Mouse (Mus musculus): Measurements from ENCODE around the gene Nme9.

Nme9 gene

DNA sequence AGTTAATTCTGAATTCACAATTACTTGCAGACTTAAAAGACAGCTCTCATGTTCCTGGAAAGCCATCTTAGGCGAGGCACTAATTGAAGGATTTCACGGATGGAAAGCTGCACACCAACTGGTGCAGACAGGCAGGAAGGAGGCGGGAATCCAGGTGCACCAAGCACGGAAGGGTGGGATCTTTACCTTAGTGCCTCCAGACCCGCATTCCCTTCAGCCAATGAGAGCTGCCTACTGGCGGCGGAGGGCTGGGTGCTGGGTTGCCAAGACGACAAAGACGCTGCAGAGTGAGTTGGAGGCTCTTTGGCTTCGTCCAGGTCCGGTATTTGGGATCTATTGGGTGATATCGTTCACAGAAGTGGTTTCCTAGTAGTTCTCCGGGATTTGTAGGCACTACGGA is at the start of gene Nme9:
Gene Nme9, plus strand, starts transcription at position 315 of the 400 bp plus-strand sequence.
- DNase-seq (ENCODE audit: low read depth) = no peak

DNA sequence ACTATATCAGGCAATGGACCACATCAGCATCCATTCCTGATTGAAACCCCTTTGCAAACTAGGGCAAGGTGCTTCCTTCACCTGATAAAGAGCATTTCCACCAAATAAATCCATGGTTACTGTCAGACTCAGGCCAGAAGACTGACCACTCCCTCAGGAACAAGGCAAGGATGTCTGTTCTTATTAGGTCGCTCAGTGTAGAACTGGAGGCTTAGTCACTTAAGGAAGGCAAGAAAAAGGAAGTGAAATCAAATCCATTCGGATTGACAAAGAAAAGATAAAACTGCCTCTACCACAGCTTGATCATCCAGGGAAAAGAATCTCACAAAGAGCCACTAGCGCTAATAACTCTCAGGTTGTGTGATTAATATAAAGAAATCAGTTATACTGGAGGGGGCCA is 42.0 kb upstream of the Nme9 start:
- no peak for DNase-seq (ENCODE audit: low read depth)

DNA sequence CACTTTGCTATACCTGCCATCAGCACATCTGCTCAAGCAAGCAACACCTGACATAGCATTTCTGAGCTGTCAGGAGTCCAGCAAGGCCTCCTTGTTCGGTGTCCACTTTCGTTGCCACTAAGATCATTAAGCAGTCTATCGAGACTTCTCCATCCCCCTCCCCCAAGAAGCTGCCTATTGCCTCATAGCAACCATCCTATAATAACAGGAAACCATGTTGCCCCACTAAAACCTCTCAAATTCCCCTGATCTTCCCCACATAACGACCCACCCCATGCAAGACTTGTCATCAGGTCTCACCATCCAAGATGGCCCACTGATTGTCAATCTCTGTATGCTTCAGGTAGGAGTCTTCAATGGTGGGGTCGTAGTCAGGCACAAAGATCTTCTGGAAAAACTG is 40.2 kb upstream of the Nme9 start:
- no peak for DNase-seq (ENCODE audit: low read depth)

DNA sequence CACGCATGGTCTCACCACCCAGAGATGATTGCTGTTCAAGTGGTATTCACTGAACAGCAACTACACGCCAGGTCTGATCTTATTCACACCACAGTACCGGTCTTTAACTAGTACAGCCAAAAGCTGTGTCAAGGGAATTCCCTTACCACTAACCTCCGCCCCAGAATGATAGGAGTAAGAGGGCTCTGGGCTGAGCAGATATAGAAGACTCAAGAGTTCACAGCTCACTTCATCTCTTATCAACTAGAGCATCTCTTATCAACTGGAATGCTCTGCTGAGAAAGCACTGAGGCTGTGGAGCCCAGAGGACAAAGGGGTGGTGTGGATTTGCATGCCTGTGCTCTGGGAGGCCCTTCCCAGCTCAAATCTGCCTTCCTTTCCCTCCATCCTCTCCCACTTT is 39.5 kb upstream of the Nme9 start:
- DNase-seq (ENCODE audit: low read depth) = no peak

DNA sequence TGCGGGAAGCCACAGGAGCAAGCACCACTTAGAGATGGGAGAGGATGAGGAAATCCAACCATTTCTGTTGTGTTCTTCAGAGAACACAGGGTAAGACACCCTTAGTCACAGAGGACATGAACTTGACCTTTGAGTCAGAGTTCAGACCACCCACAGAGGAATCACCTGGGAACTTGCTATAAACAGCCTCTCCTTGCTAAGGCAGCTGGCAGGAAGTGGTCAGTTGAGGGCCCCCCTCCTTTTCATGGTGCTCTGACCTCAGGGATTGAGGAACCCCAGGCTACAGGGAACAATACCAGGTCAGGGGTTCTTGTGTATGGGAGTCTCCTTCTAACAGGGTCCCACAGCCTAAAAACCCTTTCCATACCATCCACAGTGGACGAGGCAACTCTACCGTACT is 34.5 kb upstream of the Nme9 start:
- DNase-seq (ENCODE audit: low read depth) = no peak

DNA sequence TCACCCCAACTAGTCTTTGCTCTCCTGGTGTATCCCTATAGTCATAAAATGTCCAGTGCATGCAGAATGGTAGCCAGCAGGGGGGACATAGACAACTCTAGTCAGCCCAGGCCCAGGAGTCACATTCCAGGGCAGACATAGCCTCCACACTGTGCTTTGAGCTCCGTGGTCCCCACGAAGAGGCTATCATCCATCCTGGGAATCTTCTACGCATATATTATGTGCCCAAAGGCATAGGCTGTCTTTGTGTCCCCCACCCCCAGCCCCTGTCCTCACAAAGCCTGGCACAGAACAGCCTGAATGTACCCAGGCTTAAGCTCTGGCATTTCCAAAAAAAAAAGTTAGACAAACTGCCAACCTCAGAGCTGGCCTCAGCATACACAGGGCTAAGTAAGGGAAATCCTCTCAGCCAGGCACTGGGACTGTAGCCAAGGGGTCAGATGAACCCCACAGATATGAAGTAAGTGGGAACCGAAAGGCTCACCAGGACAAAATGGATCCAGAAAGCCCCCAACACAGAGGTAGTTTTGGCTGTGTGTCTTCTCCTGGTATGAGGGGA is 33.9 kb upstream of the Nme9 start:
- peak; percentile 58 for DNase-seq (ENCODE audit: low read depth)

DNA sequence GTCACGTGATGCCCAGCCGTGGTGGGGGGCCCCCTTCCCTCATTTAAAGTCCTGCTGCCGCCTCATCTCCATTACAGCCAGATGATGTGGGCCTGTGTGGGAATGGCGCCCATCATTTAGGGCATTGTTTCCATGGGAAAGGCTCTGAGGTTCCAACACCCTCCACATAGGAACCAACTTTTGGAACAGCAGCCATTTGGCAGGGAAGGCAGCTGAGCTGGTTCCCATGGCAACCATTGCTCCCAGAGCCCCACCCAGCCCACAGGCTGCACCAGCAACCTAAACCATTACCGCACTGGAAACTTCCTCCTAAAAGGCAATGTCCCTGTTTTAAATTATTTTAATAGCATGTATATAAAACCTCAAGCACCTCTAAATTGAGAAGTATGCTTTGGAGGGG is 32.9 kb upstream of the Nme9 start:
- DNase-seq (ENCODE audit: low read depth) = peak; percentile 65

DNA sequence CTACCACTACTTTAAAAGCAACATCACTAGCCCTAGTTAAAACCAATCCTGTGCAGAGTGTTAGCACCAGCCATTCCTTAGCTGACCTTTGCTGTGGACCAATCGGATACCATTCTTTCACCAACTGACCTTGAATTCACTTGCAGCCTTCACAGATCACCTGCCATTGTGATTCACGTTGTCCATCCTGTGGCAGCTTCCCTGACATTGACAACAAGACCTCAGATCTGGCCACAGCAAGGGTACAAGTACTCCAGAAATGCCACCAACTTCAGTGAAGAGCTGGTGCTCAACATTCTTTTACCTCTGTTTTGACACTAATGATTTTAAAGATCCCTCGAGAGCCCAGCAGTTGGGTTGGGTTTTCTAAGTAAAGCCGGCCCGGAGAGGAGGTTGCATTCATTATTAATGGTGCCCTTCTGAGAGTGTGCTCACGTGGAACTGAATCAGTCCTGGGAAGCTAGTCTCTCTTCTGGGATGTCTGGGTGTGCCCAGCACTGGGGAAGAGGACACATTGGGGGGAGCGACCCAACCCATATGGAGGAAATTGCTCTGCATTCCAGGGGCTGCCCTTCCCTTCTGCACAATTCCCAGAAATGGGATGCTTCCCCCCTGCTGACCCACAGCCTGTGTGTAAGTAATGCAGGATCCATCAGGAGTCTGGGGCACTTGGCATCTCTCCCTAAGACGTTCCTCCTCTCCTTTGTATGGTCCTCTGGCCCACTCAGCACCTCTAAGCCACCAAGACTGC is 31.1 kb upstream of the Nme9 start:
- no peak for DNase-seq (ENCODE audit: low read depth)

DNA sequence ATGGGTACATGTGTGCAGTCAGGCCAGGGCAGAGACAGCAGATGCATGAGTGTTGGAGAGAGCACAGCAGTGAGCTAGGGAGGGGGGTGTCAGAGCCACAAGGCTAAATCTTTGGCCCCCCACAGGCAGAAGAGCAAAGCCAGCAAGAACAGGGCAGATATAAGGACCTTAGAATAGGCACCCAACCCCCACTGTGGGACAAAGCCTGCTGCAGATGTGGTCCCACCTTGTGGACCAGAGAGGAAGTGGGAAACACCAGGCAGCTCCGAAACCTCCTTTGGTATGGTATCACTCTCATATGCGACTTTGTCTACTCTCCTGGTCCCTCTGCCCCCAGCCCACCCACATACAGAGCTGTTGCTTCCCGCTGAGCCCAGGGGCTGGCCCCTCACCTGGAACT is 29.4 kb upstream of the Nme9 start:
- no peak for DNase-seq (ENCODE audit: low read depth)

DNA sequence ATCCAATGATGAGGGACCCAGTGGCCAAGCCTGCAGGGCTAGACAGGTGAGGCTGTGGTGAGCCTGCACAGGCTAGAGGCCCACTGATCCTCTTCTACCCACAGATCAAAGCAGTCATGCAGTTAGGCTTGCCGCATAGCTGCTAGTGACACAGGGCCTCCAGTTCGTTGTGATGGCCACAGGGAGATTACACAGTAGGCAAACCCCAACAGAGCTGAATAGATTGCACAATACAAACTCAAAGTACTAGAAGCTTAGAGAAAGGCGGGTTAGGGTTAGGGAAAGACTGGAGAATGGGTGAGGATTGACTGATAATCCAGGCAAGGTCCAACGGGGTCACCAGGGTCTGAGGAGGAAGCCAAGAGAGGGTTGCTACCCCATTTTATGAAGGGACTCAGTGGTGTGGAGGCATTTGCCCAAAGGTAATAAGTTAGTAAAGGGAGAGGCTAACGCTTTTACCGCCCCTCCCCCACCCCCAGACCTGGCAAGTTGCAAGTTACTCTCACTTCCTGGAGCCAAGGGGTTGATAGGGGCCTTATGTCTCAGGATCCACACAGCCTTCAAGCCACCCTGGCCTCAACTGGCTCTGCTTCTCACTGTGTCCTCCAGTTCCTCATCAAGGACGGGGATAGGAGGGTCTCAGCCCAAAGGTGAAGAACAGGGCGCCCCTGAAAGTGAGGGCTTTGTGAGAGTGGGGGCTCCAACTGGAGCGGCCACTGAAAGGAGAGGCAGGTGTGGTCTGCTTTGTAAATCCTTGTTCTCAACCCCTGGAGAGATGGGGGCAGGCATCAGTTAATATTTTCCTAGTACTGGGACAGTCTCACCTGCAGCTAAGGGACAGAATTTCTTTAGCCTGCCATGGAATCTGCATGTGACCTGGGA is 27.3 kb upstream of the Nme9 start:
- DNase-seq (ENCODE audit: low read depth) = no peak

DNA sequence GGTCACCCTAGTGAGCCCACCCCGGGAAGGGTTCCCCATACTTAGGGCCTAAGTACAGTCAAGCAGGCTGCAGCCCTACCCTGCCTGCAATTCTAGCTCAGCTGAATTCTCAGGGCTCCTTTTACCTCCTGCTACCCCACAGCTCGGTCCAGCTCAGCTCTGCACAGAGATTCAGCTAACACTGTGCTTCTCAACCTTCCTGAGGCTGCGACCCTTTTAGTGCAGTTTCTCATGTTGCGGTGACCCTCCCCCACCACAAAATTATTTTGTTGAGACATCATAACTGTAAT is 26.8 kb upstream of the Nme9 start:
- DNase-seq (ENCODE audit: low read depth) = no peak

DNA sequence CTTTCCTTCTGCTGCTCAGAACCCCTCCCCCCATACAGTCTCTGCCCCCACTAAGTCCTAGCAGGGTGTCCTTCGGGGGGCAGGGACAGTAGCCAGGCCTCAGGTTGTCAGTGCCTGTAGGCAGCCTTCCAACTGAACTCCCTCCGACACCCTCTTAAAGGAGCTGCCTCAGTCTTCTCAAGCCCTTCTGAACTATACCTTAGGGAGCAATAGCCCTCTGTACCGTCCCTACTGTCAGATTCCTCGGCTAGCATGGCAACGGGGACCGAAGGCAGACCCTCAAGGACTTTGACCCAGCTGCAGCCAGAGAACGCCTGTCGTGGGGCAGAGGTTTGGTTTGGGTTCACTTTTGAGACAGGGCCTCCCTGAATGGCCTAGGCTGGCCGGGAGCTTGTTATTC is 26.0 kb upstream of the Nme9 start:
- no peak for DNase-seq (ENCODE audit: low read depth)

DNA sequence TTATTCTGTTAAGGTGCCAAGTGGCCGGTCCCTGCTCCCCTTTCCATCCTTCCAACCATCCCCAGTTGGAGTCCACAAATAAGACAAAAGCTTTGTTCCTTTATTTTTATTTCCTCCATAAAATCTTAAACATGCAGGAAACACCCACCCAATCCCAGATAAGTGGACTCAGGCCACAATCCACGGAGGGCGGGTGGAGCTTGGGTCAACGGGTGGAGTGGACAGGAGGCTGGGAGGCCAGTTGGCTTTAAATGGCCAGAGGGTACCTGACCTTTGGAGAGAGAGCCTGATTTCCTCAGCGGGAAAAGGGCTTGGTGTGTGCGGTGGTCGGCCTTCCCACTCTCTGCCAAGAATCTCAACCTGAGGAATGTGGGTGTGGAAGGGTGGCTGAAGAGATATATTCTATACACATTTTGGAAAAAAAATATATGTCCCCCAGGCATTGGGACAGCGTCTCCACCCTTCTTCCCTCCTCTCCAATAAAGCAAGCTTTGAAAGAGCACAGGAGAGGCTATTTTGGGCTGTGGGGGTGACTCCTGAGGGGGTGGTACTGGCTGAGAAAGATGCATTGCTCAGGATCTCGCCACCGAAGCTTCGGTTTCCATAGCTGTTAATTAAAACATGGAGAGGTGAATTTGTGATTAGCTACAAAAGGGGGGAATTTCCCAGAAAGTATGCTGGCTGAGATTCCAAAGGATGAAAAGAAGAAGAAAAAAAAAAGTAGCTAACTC is 22.5 kb upstream of the Nme9 start:
- no peak for DNase-seq (ENCODE audit: low read depth)

DNA sequence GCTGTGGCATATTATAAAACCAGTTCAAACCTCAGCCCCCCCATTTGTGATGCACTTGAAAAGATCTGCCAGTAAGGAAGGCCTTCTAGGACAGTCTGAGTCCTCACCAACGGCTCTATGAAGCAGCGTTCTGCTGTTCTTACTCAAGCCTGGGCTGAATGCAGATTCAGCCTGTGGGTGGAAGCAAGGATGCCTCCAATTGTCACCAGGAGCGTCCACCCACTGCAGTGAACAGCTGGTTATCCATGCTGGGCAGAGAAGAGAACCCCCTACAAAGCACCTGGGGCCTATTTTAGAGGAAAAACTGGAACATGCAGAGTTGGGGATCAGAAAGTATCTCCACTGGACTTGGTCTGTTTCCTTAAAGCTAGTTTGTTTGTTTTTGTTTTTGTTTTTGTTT is 21.4 kb upstream of the Nme9 start:
- no peak for DNase-seq (ENCODE audit: low read depth)

DNA sequence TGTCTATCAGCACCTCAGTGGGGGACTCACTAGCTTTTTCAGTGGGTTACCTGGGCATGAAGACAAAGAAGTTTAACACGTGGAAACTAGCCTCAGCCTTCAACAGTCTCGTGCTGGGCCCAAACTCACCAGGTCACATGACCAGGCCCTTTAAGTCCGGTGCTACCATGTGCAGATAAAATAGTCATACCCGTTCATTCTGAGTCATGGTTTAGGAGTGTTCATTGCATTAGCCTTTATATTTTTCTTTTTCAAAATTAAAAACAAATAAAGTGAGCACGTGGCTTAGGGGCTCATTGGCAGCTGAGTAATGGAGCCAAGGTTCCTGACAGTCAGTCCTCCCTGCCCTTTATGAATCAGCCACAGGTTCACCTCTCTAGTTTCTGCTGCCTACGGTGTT is 20.5 kb upstream of the Nme9 start:
- peak; percentile 62 for DNase-seq (ENCODE audit: low read depth)

DNA sequence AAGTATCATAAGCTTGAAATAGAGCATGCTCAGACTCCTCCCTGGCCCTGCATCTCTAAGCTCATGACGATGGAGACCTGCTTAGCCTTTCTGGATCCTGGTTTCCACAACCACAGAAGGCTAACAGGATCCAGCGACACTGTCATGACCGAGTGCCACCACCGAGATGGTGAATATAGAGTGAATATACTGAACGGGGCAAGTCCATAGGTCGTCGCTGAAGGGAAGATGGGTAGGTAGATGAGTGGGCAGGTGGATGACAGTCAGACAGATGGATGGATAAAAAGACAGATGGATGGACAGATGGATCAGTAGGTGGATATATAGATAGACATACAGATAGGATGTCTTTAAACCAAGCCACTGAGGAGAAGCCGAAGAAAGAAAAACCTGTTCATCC is 19.9 kb upstream of the Nme9 start:
- no peak for DNase-seq (ENCODE audit: low read depth)

DNA sequence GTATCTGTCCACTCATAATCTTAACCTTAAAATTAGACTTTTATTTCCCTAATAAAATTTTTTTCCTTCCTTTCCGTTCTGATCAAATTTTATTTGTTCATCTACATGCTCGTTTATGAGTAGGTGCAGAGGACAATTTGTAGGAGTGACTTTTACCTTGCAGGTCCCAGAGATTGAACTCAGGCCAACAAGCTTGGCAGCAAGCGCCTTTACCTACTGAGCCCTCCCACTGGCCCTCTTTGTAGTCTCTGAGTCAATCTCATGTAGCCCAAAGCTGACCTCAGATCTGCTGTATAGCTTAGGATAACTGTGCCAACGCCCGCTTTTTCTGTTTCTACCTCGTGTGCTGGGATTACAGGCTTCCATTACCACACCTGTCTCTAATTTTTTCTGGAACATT is 19.3 kb upstream of the Nme9 start:
- DNase-seq (ENCODE audit: low read depth) = no peak

DNA sequence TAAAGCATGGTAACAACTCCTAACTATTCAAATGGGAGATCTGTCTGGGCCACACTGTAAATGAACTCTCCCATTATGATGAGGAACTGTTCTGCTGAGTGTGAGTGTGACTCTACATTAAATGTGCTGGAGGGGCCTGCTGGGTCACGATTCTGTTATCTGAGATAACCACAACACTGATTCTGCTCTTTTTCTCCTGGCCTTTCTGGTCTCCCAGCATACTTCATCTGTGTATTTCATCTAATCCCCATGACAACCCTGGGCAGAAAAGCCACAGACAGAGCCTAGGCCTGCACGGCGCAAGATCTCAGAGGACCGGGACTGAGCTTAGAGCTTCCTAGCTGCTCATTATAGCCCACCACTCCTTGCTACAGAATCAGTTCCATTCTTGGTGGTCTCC is 18.8 kb upstream of the Nme9 start:
- no peak for DNase-seq (ENCODE audit: low read depth)

DNA sequence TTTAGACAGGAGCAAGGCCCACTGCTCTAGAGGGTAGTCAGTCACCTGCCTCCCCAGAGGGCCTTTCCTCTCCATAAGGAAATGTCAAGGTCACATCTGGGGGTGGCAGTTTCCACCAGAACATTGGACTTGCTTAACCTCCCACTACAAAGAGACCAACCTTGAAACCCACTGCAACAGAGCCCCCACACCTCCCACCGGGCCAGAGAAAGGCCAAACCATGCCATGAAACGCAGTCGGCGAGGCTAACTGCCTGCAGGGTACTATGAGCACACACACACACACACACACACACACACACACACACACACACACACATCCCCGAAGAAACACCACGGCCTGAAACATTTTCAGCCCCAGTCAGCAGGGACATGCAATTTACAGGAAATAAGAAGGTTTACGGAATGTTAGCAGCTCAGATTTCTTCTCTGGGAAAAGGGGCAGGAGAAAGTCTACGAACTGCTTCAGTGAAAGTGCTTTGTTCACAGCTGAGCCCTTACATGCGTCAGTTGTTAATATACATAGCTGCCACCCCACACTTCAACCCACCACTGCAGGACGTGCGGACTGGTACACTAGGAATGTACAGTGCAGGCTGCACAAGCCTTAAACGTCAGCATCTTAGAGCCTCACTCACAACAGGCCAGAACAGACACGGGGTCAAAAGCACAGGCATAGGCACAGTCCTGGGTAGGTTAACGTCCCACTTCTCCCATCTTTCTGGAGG is 16.2 kb upstream of the Nme9 start:
- peak; percentile 58 for DNase-seq (ENCODE audit: low read depth)

DNA sequence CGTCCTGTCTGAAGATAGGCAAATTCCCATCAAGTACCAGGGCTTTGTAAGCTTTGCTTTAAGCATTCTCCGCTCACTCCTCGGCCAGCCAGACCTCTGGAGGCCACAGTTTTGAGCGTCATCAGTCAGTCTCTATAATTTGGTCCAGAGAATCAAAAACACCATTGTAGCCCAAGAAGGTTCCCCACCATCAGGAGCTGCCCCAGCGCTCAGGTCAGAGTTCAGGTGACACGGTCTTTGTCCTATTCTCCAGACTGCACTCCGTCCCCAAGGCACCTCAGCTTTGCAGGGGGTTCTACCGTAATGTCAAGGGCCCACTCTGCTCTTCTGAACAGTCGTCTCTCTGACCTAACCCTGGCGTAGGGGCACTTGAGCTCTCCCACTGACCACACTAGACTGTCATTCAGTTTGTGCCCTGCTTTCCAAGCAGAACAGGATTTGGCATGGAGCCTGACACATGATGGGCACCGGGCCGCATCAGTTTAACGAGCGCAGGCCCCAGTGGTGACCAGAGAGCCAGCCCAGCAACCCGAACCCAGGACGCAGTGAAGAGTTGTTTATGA is 15.6 kb upstream of the Nme9 start:
- peak; percentile 62 for DNase-seq (ENCODE audit: low read depth)

DNA sequence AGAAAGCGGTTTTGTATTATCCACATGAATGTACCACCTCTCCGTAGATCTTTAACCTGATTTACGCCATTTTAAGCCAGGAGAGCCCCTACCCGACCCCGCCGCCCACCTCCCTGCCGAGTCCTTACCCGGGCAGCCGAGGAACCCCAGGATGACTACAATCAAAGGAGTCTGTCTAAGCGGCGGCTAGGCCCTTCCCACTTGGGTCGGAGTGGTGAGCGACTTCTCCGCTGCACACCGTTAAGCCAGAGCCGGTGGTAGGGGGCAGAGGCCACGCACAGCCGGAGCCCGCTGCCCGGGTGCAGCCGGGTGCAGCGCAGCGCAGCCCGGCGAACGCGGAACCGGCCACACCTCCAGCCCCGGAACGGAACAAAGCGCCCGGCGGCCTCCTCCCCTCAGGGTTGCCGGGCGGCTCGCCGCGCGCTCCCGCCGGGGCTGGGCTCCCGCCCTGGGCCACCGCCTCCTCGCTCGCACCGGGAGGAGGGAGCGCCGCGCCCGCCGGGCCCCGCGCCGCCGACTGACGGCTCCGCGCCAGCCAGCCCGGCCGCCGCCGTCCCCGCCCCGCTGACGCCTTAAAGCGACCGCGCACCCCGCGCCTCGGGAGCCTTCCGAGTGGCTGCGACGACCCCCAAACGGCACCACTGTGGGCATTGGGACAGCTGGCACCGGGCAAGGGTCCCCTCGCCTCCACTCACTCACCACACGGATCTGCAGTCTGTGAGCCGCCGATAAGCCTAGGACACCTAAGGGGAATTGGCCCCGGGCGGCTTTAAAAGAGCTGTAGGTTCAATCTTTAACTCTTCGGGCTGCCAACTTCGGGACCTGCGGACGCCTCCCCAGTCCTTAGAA is 14.9 kb upstream of the Nme9 start:
- DNase-seq (ENCODE audit: low read depth) = peak; percentile 74
